Mouse (Mus musculus): Measurements from ENCODE around the gene Rab15. TPM values are rescaled to one million over a fixed set of nuclear protein-coding genes. Genes with fewer than 3 reads are reported as not detected.
"Not testable (repeated sequence)": the region's sequence is repeated elsewhere in the genome, so short reads cannot be mapped to it uniquely, and the experiment has no call there.

Gene Rab15
- total RNA-seq, 2 experiments from 2014 or later, result 258 TPM

DNA sequence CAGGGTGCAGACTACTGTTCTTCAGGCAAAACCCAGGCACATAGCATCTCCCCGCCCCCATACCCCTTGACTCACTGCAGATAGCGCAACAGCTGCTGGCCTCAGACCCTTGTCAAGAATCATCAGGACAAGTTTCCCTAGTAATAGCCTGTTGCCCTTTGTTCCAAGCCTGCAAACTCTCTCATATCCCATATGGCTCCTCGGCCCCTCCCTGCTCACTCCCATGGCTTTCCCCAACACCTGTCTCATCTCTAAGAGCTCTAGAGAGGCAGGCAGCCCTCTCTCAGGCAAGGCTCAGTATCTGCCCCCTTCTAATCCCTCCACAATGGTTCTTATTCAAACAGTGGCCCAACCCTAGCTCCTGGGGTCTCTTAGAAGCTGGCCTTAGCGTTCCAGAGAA is 2.1 kb downstream of the Rab15 start:
- DNase-seq (ENCODE audit: low spot score in 2 of 2), result no peak
- intact Hi-C loops (cut with DNase I), result loop anchor here (5.0 kb wide), 1 partner anchor 53 kb away; the partner anchor contains the start of genes Churc1 and Fntb

- intact Hi-C loops (cut with DNase I), result loop anchor here (5.0 kb wide), 1 partner anchor 53 kb away; the partner anchor contains the start of genes Churc1 and Fntb
- no peak for DNase-seq (ENCODE audit: low spot score in 2 of 2)
Observed at GRCm38 (mm10) chr12:76819816-76820215, 2.9 kb downstream of the Rab15 start.

DNA sequence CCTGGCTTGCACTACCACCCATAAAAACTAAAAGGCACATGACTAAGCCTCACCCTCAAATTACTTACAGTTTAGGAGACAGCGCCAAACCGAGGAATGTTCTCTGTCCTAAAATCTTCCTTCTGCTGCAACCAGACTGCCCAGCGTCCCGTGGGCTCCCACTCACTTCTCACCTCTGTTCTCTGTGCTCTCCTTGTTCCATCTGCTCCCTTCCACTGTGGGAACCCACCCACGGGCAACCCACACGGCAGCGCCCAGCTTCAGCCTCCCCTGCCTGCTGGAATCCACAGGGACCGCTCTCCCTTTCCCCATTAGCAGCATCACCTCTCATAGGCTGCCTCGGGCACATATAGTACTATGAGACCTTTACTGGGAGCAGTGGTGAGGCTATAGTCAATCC is 3.8 kb downstream of the Rab15 start:
- intact Hi-C loops (cut with DNase I), result no loop called here
- DNase-seq (ENCODE audit: low spot score in 2 of 2), result peak; percentile 83 to 89

DNA sequence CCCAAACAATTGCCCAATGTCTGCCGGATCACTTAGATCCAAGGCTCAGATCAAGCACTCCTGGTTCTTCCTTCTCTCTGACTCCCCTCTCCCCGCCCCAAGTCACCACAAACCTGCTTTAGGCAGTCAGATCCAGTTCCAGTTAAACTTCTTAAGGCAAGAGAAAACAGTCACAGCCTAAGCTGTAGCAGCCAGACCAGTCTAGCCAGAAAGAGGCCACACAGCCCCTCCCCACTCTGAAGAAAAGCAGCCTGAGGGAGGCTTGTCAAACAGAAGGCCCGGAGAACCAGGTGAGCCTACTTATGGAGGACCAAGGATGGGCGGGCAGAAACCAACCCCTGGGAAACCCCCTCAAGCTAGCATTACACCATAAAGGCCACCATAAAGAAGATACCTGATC is 4.6 kb downstream of the Rab15 start:
- intact Hi-C loops (cut with DNase I), result no loop called here
- DNase-seq (ENCODE audit: low spot score in 2 of 2), result no peak

- intact Hi-C loops (cut with DNase I), result no loop called here
Observed at GRCm38 (mm10) chr12:76817176-76817575, 5.5 kb downstream of the Rab15 start.

DNA sequence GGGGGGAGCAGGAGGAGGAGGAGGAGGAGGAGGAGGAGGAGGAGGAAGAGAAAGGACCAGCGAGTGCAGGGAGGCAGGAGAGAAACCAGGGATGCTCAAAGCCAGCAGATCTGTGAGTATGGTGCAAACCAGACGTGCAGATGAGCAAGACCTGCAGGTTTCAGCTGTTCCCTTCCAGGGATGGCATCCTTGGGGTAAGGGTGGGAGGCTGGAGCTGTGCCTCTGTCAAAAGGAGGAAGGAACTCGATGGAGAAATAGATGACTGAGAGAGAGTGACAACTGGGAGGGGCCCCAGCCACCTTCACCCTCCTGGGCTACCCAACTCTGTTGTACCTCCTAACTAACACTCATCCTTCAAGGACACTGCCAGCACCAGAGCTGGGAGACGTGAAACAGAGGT is 6.0 kb downstream of the Rab15 start:
- intact Hi-C loops (cut with DNase I), result no loop called here
- DNase-seq (ENCODE audit: low spot score in 2 of 2), result no peak

More at GRCm38 (mm10) chr12:76817176-76817575, 5.5 kb downstream of the Rab15 start:
- DNase-seq (ENCODE audit: low spot score in 2 of 2), result no peak

GRCm38 (mm10) chr12:76814120-76814519 is 8.6 kb downstream of the Rab15 start:
- DNase-seq (ENCODE audit: low spot score in 2 of 2), result no peak
- intact Hi-C loops (cut with DNase I), result no loop called here

DNA sequence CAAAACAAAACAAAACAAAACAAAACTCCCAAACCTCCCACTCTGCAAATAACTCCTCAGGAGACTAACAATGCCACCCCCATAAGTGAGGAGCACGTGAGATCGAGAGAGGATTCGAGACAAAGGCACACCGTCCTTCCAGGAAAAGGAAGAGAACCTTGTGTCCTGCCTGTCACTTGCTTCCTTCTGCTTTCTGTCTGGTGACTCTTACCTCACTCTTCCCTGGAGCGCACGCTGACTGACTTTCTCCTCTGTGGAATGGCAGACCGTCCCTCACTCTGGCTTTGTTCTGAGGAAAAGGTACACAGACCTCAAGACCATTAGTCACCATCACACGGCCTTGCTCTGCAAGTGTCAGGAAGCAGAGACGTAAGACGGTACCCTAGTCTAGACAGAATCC is 9.2 kb downstream of the Rab15 start:
- intact Hi-C loops (cut with DNase I), result no loop called here
- no peak for DNase-seq (ENCODE audit: low spot score in 2 of 2)

DNA sequence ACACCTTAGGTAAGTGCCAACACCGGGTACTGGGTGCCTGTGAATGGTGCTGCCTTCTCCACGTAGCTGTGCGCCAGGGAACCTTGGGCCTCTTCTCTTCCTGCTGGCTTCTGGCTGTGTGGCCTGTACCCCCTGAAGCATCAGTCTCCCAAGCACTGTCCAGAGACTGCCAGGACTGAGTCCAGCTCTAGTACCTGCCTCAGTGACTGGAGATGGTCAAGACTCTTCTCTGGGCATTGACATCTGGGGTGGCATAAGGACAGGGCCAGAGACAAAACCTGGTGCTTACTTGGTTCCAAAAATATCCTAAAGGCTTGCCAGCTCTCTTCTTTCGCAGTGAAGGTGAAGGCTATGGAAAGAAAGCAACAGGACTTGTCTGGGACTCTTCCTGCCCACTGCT is 11.7 kb downstream of the Rab15 start:
- DNase-seq (ENCODE audit: low spot score in 2 of 2), result no peak
- intact Hi-C loops (cut with DNase I), result no loop called here

- DNase-seq (ENCODE audit: low spot score in 2 of 2), result no peak
- intact Hi-C loops (cut with DNase I), result no loop called here
Observed at GRCm38 (mm10) chr12:76810491-76810890, 12.2 kb downstream of the Rab15 start.

DNA sequence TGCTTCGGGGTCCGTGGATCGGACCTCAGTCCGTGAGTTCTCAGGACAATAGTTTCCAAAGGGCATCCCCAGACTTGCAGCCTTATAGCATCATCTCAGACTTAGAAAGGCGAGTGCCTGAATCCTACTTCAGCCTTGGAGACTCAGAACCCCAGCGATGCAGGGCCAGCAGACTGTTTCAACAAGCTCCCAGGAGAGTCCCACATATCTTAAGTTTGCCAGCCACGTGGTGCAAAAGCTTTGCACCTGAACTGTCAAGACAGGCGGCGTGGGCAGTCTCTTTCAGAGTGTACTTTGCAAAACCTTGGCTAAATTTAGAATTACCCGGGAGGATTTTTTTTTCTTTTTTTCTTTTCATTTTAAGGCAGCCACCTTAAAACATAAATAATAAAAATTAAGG is 14.9 kb downstream of the Rab15 start:
- peak; percentile 56 to 75 for DNase-seq (ENCODE audit: low spot score in 2 of 2)
- intact Hi-C loops (cut with DNase I), result no loop called here

DNA sequence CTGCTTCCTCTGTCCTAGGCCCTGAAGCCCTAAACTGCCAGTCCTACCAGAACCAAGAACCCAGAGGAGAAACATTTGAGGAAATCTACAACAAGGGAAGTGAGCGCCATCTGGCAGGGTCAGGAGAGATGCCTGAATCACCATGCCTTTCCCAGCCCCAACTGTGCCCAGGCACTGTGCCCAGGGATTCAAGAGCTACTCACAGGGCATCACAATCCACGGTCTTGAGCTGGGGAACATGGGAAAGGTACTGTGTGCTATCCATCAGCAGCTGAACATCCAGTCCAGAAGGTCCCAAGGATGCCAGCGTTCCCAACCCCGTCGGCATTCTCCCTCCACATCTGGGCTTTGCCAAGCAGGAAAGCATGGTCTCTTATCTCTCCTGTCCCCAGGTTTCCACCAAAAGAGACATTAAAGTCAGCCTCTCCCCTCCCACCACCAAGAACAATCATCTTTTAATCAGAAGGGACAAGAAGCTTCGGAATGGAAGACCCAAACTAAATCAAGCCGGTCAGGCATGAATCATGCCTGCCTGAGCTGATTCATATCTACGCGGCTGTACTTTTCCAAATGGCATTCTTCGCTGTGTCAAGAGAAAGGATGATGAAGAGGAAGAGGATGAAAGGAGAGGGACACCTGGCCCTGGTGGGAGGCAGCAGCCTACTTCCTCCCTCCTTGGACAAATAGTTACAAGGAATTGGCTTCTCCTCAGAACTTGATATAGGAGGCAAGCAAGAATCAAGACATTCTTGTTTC is 17.5 kb downstream of the Rab15 start:
- DNase-seq (ENCODE audit: low spot score in 2 of 2), result no peak
- intact Hi-C loops (cut with DNase I), result no loop called here

- intact Hi-C loops (cut with DNase I), result no loop called here
- DNase-seq (ENCODE audit: low spot score in 2 of 2), result no peak
Observed at GRCm38 (mm10) chr12:76803700-76804252, 18.9 kb downstream of the Rab15 start.

DNA sequence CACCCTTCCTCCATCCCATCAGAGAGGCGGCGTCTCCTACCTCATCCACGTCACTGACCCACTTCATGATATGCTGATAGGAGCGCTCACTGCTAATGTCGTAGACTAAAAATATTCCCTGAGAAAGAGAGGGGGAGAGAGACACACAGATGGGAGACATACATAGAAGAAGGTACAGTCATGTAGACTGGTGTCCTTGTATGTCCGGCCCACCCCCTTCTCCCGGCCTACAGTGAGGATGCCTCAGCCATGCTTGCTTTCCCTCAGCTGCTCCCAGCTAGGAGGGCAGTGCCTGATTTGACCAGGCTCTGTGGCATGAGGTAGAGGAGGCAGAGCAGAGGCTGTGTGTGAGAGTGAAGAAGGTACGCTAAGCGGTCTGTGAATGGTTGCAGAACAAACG is 19.7 kb downstream of the Rab15 start:
- DNase-seq (ENCODE audit: low spot score in 2 of 2), result peak in 1 of 2 experiments; percentile 53
- intact Hi-C loops (cut with DNase I), result no loop called here

DNA sequence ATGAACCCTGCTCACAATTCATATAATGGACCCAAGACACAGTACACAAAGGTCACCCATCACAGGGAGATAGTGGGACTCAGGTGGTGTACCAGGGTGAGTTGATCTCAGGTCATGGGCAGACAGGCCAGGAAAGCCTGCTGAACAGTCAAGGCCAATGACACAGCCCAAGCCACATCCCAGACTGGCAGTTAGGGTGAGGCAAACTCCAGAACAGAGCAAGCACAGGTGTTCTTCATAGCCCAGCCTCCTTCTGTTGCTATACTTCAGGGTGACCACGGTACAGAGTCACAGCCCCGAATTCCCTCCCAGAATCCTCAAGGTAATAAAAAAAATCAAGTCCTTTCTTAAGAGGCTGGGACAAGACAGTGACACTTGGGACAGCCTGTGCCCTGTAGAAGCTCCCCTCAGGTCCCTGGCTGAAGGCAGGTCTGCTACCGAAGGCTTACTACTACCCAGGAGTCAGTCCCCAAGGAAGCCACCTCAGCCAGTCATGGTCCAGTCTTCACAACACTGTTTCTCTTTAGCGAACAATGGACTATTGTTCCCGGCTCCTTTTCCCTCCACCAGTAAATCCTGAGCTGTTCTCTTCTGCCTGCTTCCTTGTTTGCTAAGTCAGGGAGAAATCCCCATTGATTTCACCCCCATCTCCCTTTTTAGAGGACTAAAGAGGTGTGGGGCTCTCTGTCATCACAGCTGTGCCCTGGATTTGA is 24.5 kb downstream of the Rab15 start:
- DNase-seq (ENCODE audit: low spot score in 2 of 2), result no peak
- intact Hi-C loops (cut with DNase I), result no loop called here

DNA sequence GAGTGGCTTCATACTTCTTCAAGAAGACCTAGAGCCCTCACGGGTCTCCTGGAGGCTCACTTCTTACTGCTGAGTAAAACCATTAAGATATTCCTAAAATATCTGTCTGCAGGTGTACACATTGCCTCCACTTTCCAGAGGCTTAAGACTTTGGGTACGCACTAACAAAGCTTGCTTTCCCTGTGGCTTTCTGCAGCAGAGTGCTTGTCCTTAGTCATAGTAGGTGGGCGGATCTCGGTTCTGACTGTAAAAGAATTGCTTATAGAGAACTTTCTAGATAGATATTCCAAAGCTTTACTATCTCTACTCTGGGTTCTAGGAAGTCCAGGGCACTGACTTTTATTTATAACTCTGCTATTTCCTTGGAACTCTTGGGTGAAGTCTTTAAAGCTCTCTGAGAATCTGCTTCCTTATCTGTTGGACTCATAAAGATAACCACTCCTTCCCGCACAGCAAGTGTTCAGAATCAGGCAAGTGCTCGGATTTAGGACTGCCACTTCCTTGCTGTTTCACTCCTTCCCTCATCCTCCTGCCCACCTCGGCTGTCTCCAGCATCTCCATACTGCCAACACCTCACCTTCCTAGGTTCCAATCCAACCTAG is 25.7 kb downstream of the Rab15 start:
- DNase-seq (ENCODE audit: low spot score in 2 of 2), result no peak
- intact Hi-C loops (cut with DNase I), result no loop called here

- DNase-seq (ENCODE audit: low spot score in 2 of 2), result no peak
- intact Hi-C loops (cut with DNase I), result no loop called here
Observed at GRCm38 (mm10) chr12:76795350-76795749, 27.4 kb downstream of the Rab15 start, which contains the start of gene Gpx2. TSS of gene Gpx2 (minus strand) at chr12:76795554.

- intact Hi-C loops (cut with DNase I); DNase-seq (ENCODE audit: low spot score in 2 of 2): not testable (repeated sequence)
Observed at GRCm38 (mm10) chr12:76792540-76792939, 30.2 kb downstream of the Rab15 start.

DNA sequence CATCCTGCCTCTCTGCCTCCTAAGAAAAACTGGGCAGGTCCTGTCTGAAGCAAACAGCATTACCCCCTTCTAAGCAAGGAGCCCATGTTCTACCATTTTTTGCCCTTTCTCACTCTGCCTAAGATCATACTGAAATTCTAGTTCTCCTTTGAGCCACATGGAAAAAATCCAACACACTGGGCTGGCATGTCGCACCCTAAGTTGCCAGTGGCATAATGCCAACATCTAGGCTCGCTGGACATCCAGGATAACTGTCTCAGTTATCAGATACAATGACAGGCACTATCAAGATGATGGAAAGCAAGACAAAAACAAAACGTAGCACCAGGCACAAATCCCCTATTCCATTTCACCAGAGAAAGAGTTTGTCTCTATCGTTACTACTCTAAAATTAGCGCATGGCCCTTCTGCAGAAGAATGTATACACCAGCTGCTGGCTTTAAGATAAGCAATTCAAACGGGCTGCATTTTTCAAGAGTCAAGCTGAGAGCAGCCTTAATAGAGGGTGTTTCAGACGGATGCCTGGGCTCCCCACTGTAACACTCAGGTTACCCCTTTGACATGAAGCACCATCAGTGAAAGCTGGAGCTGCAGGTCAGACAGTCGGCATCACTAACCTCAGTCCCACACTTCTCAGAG is 32.1 kb downstream of the Rab15 start:
- intact Hi-C loops (cut with DNase I), result no loop called here
- DNase-seq (ENCODE audit: low spot score in 2 of 2), result no peak

All from left cerebral cortex, postnatal 36 days (tissue).